Mouse (Mus musculus) neural tube, embryonic 15.5 days (tissue): ENCODE measurements at regions not wholly inside any gene's neighbourhood (a gene's known extent, or its start where the extent isn't known, plus 50 kb on each side); places are given as distances from the start of the nearest gene placed in this dataset.
A peak's percentile ranks its signal among the peaks of the same experiment; 100 is the strongest.
"Not testable (repeated sequence)": the region's sequence is repeated elsewhere in the genome, so short reads cannot be mapped to it uniquely, and the experiment has no call there.

Experiments used
- ATAC-seq: fragments of 200-750 bp; cut with Nextera tagmentation; 2 replicates; pipeline ENCODE4 v1.8.0; 2017; ENCODE audit warnings: mild to moderate bottlenecking, moderate TSS enrichment, moderate library complexity; ENCODE audit not compliant: low FRiP score
- H3K27ac ChIP-seq: fragments of 300-500 bp; sonication (generic); replicated peaks from 2 replicates; pipeline ENCODE4 v1.5.1; 2015; ENCODE audit warnings: mild to moderate bottlenecking, inconsistent platforms
- H3K27me3 ChIP-seq: fragments of 300-500 bp; sonication (generic); replicated peaks from 2 replicates; pipeline ENCODE4 v1.6.1; 2015; ENCODE audit warnings: inconsistent platforms
- H3K36me3 ChIP-seq: fragments of 300-500 bp; sonication (generic); 2 replicates; pipeline ENCODE4 v1.6.1; 2015; ENCODE audit warnings: inconsistent platforms
- H3K4me1 ChIP-seq: fragments of 300-500 bp; sonication (generic); 2 replicates; pipeline ENCODE4 v1.6.1; 2015; ENCODE audit warnings: inconsistent platforms
- H3K4me2 ChIP-seq: fragments of 300-500 bp; sonication (generic); 2 replicates; pipeline ENCODE4 v1.6.1; 2015; ENCODE audit warnings: inconsistent platforms, mild to moderate bottlenecking, moderate library complexity
- H3K4me3 ChIP-seq: fragments of 300-500 bp; sonication (generic); replicated peaks from 2 replicates; pipeline ENCODE4 v1.5.1; 2015; ENCODE audit warnings: mild to moderate bottlenecking, inconsistent platforms
- H3K9ac ChIP-seq: fragments of 300-500 bp; sonication (generic); replicated peaks from 2 replicates; pipeline ENCODE4 v1.6.1; 2015; ENCODE audit warnings: mild to moderate bottlenecking, inconsistent platforms
- H3K9me3 ChIP-seq: fragments of 300-500 bp; sonication (generic); replicated peaks from 2 replicates; pipeline ENCODE4 v1.6.1; 2016; ENCODE audit warnings: inconsistent platforms
- WGBS: fragments of 180-500 bp; shearing (Covaris S2); methylation state at CpG from one replicate; pipeline ENCODE4 v1.1.7; 2015; ENCODE audit warnings: mixed read lengths; 5-methylcytosine and 5-hydroxymethylcytosine counted together

- Histone ChIP-seq H3K36me3 (no peaks in the 10 kb centered on the region), H3K4me1 (peaks cover 22% of the 10 kb centered on the region), H3K27ac (no peak overlapping the region), H3K27me3 (0 out of 2 replicates have a peak, but pooled peaks cover 2% of the 10 kb centered on the region), H3K9me3 (no peaks in the 10 kb centered on the region), H3K9ac (no peak overlapping the region), H3K4me2 (no peak overlapping the region), H3K4me3 (no peak overlapping the region)
- no peak for ATAC-seq
- 81% methylated on average over 5 of the region's 5 CpGs for WGBS
Measured at GRCm38 (mm10) chr2:166310438-166310837, 155.0 kb upstream of the Sulf2 start.

GRCm38 (mm10) chr2:166309882-166310281 lies 154.4 kb upstream of the Sulf2 start:
- 77% methylated on average over 2 of the region's 2 CpGs for WGBS
- Histone ChIP-seq H3K4me3 (no peak overlapping the region), H3K36me3 (no peaks in the 10 kb centered on the region), H3K27me3 (0 out of 2 replicates have a peak, but pooled peaks cover 2% of the 10 kb centered on the region), H3K27ac (no peak overlapping the region), H3K9ac (no peak overlapping the region), H3K9me3 (no peaks in the 10 kb centered on the region), H3K4me1 (peaks cover 28% of the 10 kb centered on the region), H3K4me2 (no peak overlapping the region)
- ATAC-seq = no peak

GRCm38 (mm10) chr2:166307551-166307950 lies 152.1 kb upstream of the Sulf2 start:
- H3K27ac ChIP-seq = no peak overlapping the region
- ATAC-seq = no peak

GRCm38 (mm10) chr2:166305044-166306002 lies 149.9 kb upstream of the Sulf2 start:
- Histone ChIP-seq H3K4me2 (no peak overlapping the region), H3K27ac (peak overlapping the region; percentile 58; the same call in 1 of the 2 replicates), H3K27me3 (no peaks in the 10 kb centered on the region), H3K36me3 (no peaks in the 10 kb centered on the region), H3K9me3 (no peaks in the 10 kb centered on the region), H3K4me3 (no peak overlapping the region), H3K4me1 (peaks cover 28% of the 10 kb centered on the region), H3K9ac (no peak overlapping the region)
- 47% methylated on average over 30 of the region's 30 CpGs for WGBS
- peak; percentile 59 for ATAC-seq

More at GRCm38 (mm10) chr2:166307551-166307950, 152.1 kb upstream of the Sulf2 start:
- Histone ChIP-seq H3K9me3 (no peaks in the 10 kb centered on the region), H3K9ac (no peak overlapping the region), H3K4me1 (peaks cover 28% of the 10 kb centered on the region), H3K27me3 (no peaks in the 10 kb centered on the region), H3K36me3 (no peaks in the 10 kb centered on the region), H3K4me3 (no peak overlapping the region), H3K4me2 (no peak overlapping the region)
- 26% methylated on average over 13 of the region's 13 CpGs for WGBS

- H3K4me3 ChIP-seq = no peak overlapping the region
- H3K4me2 ChIP-seq = no peak overlapping the region
- WGBS = 41% methylated on average over 2 of the region's 2 CpGs
- H3K27me3 ChIP-seq = no peaks in the 10 kb centered on the region
- no peak overlapping the region for H3K9ac ChIP-seq
- no peak overlapping the region for H3K27ac ChIP-seq
- peaks cover 28% of the 10 kb centered on the region for H3K4me1 ChIP-seq
- no peak for ATAC-seq
- no peaks in the 10 kb centered on the region for H3K36me3 ChIP-seq
- H3K9me3 ChIP-seq = no peaks in the 10 kb centered on the region
Measured at GRCm38 (mm10) chr2:166303854-166304253, 148.4 kb upstream of the Sulf2 start.

GRCm38 (mm10) chr2:166301161-166301560 lies 145.7 kb upstream of the Sulf2 start:
- 73% methylated on average over 9 of the region's 9 CpGs for WGBS
- no peak overlapping the region for H3K27ac ChIP-seq
- no peaks in the 10 kb centered on the region for H3K27me3 ChIP-seq
- no peak overlapping the region for H3K4me2 ChIP-seq
- no peak for ATAC-seq
- no peak overlapping the region for H3K4me3 ChIP-seq
- no peaks in the 10 kb centered on the region for H3K9me3 ChIP-seq
- H3K36me3 ChIP-seq = no peaks in the 10 kb centered on the region
- H3K4me1 ChIP-seq = peaks cover 13% of the 10 kb centered on the region
- H3K9ac ChIP-seq = no peak overlapping the region

- ATAC-seq = no peak
- Histone ChIP-seq H3K9me3 (no peaks in the 10 kb centered on the region), H3K4me3 (no peak overlapping the region), H3K4me2 (no peak overlapping the region), H3K36me3 (no peaks in the 10 kb centered on the region), H3K27ac (no peak overlapping the region), H3K9ac (no peak overlapping the region), H3K27me3 (0 out of 2 replicates have a peak, but pooled peaks cover 3% of the 10 kb centered on the region), H3K4me1 (peaks cover 27% of the 10 kb centered on the region)
- WGBS = 57% methylated on average over 10 of the region's 10 CpGs
Measured at GRCm38 (mm10) chr2:166294672-166295071, 139.2 kb upstream of the Sulf2 start.

- H3K4me1 ChIP-seq = peaks cover 29% of the 10 kb centered on the region
- no peaks in the 10 kb centered on the region for H3K36me3 ChIP-seq
- no peak overlapping the region for H3K4me2 ChIP-seq
- WGBS = 80% methylated on average over 6 of the region's 6 CpGs
- no peak for ATAC-seq
- H3K27me3 ChIP-seq = 0 out of 2 replicates have a peak, but pooled peaks cover 3% of the 10 kb centered on the region
- no peak overlapping the region for H3K9ac ChIP-seq
- H3K4me3 ChIP-seq = no peak overlapping the region
- H3K27ac ChIP-seq = no peak overlapping the region
- H3K9me3 ChIP-seq = no peaks in the 10 kb centered on the region
Measured at GRCm38 (mm10) chr2:166292987-166293386, 137.5 kb upstream of the Sulf2 start.

- WGBS = 24% methylated on average over 6 of the region's 6 CpGs
Measured at GRCm38 (mm10) chr2:166291266-166291665, 135.8 kb upstream of the Sulf2 start.

GRCm38 (mm10) chr2:166290826-166291225 lies 135.4 kb upstream of the Sulf2 start:
- Histone ChIP-seq H3K27ac (peak overlapping the region; percentile 56), H3K36me3 (no peaks in the 10 kb centered on the region), H3K27me3 (0 out of 2 replicates have a peak, but pooled peaks cover 3% of the 10 kb centered on the region), H3K4me1 (peaks cover 33% of the 10 kb centered on the region), H3K4me2 (no peak overlapping the region), H3K9ac (no peak overlapping the region), H3K4me3 (no peak overlapping the region), H3K9me3 (no peaks in the 10 kb centered on the region)
- 45% methylated on average over 9 of the region's 9 CpGs for WGBS
- ATAC-seq = no peak

More at GRCm38 (mm10) chr2:166291266-166291665, 135.8 kb upstream of the Sulf2 start:
- no peak overlapping the region for H3K9ac ChIP-seq
- no peak overlapping the region for H3K4me2 ChIP-seq
- H3K27ac ChIP-seq = peak overlapping the region; percentile 56
- H3K9me3 ChIP-seq = no peaks in the 10 kb centered on the region
- H3K36me3 ChIP-seq = no peaks in the 10 kb centered on the region
- H3K4me1 ChIP-seq = peaks cover 33% of the 10 kb centered on the region
- H3K27me3 ChIP-seq = 0 out of 2 replicates have a peak, but pooled peaks cover 3% of the 10 kb centered on the region
- H3K4me3 ChIP-seq = no peak overlapping the region
- ATAC-seq = no peak

GRCm38 (mm10) chr2:166289198-166289597 lies 133.7 kb upstream of the Sulf2 start:
- Histone ChIP-seq H3K36me3 (no peaks in the 10 kb centered on the region), H3K4me2 (no peak overlapping the region), H3K4me3 (no peak overlapping the region), H3K27ac (no peak overlapping the region), H3K4me1 (peaks cover 26% of the 10 kb centered on the region), H3K9ac (no peak overlapping the region), H3K9me3 (no peaks in the 10 kb centered on the region), H3K27me3 (no peaks in the 10 kb centered on the region)
- WGBS = 81% methylated on average over 6 of the region's 6 CpGs
- no peak for ATAC-seq

- not testable (repeated sequence) for H3K9me3 ChIP-seq, H3K4me3 ChIP-seq, H3K9ac ChIP-seq, ATAC-seq, H3K27me3 ChIP-seq, H3K36me3 ChIP-seq, H3K4me2 ChIP-seq
- Histone ChIP-seq H3K4me1 (peaks cover 13% of the 10 kb centered on the region), H3K27ac (peak overlapping the region; percentile 33; the same call in 1 of the 2 replicates)
- no CpG with 5 or more reads among the region's 5 CpGs for WGBS
Measured at GRCm38 (mm10) chr2:166281137-166281536, 125.7 kb upstream of the Sulf2 start.
